Mouse (Mus musculus) brain, embryonic 14.5 days (tissue): ENCODE data around the gene Tns3.

Experiments
- CTCF ChIP-seq: fragments of 200-500 bp; IDR thresholded peaks from 2 replicates; pipeline ENCODE4 v1.5.1; 2012; ENCODE audit warnings: inconsistent platforms, mild to moderate bottlenecking, moderate library complexity, borderline replicate concordance; ENCODE audit not compliant: insufficient read depth, insufficient read length; ENCODE audit errors: extremely low read depth
- POLR2A ChIP-seq: fragments of 200-500 bp; IDR thresholded peaks from 2 replicates; pipeline ENCODE4 v1.6.1; 2012; ENCODE audit warnings: mild to moderate bottlenecking, inconsistent platforms, borderline replicate concordance; ENCODE audit not compliant: poor library complexity, insufficient read depth, insufficient read length, severe bottlenecking; ENCODE audit errors: extremely low read depth

- TF ChIP-seq POLR2A (no peak), CTCF (no peak)
Measured at GRCm38 (mm10) chr11:8680650-8681049, 16.3 kb upstream of the Tns3 start.
